Mouse (Mus musculus): ENCODE data around the gene Lypd8. TPM values are rescaled to one million over a fixed set of nuclear protein-coding genes. Genes with fewer than 3 reads are reported as not detected.

Gene Lypd8
- total and polyA plus RNA-seq, 3 experiments: 0.62 TPM; not detected in 2

DNA sequence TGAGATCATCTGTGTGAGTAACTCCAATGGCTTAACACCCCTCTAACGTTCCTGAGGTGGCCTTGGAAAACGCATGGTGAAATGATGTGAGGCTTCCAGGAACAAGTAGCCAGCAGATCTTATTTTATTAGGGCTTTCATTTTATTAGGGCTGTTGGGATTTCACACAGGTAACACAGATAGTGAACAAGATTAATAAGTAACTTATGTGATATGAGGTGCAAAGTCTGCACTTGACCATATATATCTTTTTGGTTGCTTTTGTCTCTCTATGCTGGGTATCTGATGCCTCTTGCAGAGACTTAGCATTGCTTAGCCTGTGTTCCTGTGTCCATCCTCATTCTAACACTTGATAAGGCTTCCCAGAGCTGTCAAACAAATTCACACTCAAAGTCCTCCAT, 1.6 kb upstream of the Lypd8 start:
- DNase-seq: no peak
- H3K27ac ChIP-seq: no peak overlapping the region
- WGBS: 83% methylated on average over 2 of the region's 2 CpGs
- no peaks in the 10 kb centered on the region for H3K79me2 ChIP-seq (replicated peaks; ENCODE audit: control insufficient read depth, insufficient read depth, low read length)
- H3K27me3 ChIP-seq (ENCODE audit: control insufficient read depth, insufficient read depth, low read length): 0 out of 2 replicates have a peak, but pooled peaks cover 1% of the 10 kb centered on the region
- H3K4me3 ChIP-seq: no peak overlapping the region
- intact Hi-C loops (cut with DNase I): no loop called here
- no peaks in the 10 kb centered on the region for H3K36me3 ChIP-seq (ENCODE audit: control insufficient read depth, insufficient read depth, low read length)
- H3K4me1 ChIP-seq (ENCODE audit: control insufficient read depth, insufficient read depth, low read length): no peaks in the 10 kb centered on the region
- no peak for TF ChIP-seq CTCF (IDR thresholded peaks at IDR 0.05)
- no peak for TF ChIP-seq EP300 (IDR thresholded peaks at IDR 0.05; ENCODE audit: insufficient read depth, low read depth, low read length)
- no peak for TF ChIP-seq POLR2A (IDR thresholded peaks at IDR 0.05; ENCODE audit: insufficient read depth, low read depth, low read length)
- H3K9ac ChIP-seq (ENCODE audit: low read depth, low read length): no peak overlapping the region

DNA sequence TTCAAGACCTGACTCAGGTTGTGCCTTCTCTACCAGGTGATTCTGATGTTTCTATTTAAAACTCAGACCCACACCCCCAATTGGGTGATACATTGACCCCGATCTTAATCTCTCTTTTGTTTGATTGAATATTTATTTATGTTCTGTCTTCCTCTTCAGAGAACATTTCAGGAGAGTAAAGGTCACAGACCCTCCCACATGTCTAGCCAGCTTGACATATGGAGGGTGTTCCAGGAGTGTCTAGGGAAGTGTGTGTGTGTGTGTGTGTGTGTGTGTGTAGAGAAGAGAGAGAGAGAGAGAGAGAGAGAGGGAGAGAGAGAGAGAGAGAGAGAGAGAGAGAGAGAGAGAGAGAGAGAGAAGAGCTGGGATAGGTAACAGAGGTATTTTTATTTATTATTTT, 1.2 kb upstream of the Lypd8 start:
- 55% methylated on average over 1 of the region's 1 CpGs for WGBS
- no peak for DNase-seq
- no peak overlapping the region for H3K9ac ChIP-seq (ENCODE audit: low read depth, low read length)
- H3K36me3 ChIP-seq (ENCODE audit: control insufficient read depth, insufficient read depth, low read length): no peaks in the 10 kb centered on the region
- H3K4me3 ChIP-seq: no peak overlapping the region
- H3K79me2 ChIP-seq (replicated peaks; ENCODE audit: control insufficient read depth, insufficient read depth, low read length): no peaks in the 10 kb centered on the region
- intact Hi-C loops (cut with DNase I): no loop called here
- no peaks in the 10 kb centered on the region for H3K4me1 ChIP-seq (ENCODE audit: control insufficient read depth, insufficient read depth, low read length)
- H3K27me3 ChIP-seq (ENCODE audit: control insufficient read depth, insufficient read depth, low read length): 0 out of 2 replicates have a peak, but pooled peaks cover 1% of the 10 kb centered on the region
- TF ChIP-seq EP300 (IDR thresholded peaks at IDR 0.05; ENCODE audit: insufficient read depth, low read depth, low read length) (no peak), CTCF (IDR thresholded peaks at IDR 0.05) (no peak), POLR2A (IDR thresholded peaks at IDR 0.05; ENCODE audit: insufficient read depth, low read depth, low read length) (no peak)
- no peak overlapping the region for H3K27ac ChIP-seq

DNA sequence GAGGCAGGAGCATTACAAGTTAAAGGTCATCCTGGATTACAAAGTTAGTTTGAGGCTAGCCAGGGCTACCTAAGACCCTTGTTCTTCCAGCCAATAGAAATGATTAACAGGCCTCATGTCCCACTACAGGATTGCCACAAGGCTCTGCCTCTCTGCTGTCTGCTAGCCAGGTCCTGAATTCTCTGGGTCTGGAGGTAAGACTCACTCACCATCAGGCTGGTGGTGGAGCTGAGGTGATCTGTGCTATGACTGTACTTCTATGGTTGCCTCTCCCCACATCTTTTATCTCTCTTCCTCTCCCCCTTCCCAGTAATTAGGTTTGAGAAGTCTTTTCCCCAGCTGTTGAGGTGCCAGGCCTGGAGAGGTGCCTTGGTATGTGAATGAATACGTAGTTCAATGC, 673 bp downstream of the Lypd8 start:
- no peaks in the 10 kb centered on the region for H3K4me1 ChIP-seq (ENCODE audit: control insufficient read depth, insufficient read depth, low read length)
- H3K9ac ChIP-seq (ENCODE audit: low read depth, low read length): no peak overlapping the region
- no peak for TF ChIP-seq CTCF (IDR thresholded peaks at IDR 0.05)
- TF ChIP-seq POLR2A (IDR thresholded peaks at IDR 0.05; ENCODE audit: insufficient read depth, low read depth, low read length): no peak
- TF ChIP-seq EP300 (IDR thresholded peaks at IDR 0.05; ENCODE audit: insufficient read depth, low read depth, low read length): no peak
- intact Hi-C loops (cut with DNase I): no loop called here
- WGBS: 93% methylated on average over 1 of the region's 1 CpGs
- no peak overlapping the region for H3K27ac ChIP-seq
- 0 out of 2 replicates have a peak, but pooled peaks cover 1% of the 10 kb centered on the region for H3K27me3 ChIP-seq (ENCODE audit: control insufficient read depth, insufficient read depth, low read length)
- no peaks in the 10 kb centered on the region for H3K79me2 ChIP-seq (replicated peaks; ENCODE audit: control insufficient read depth, insufficient read depth, low read length)
- H3K4me3 ChIP-seq: no peak overlapping the region
- no peaks in the 10 kb centered on the region for H3K36me3 ChIP-seq (ENCODE audit: control insufficient read depth, insufficient read depth, low read length)
- DNase-seq: no peak

DNA sequence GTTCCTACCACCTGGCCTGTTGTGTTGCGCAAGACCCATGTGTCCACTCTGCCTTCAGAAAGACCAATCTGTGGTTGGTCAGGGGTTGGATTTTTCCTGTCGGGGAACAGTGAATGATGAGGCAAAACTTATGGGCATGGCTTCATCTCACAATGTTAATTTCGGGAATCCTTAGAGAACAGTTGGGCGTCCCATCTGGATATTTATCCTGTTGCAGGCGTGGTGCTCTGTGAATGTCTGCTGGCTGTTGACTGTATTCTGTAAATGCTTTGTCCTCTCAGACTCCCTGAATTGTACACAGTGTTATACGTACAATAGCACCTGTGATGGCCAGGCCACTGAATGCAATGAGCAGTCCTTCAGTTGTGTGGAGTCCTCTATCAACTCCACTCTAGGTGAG, 3.6 kb downstream of the Lypd8 start:
- H3K4me3 ChIP-seq: no peak overlapping the region
- H3K27me3 ChIP-seq (ENCODE audit: control insufficient read depth, insufficient read depth, low read length): no peaks in the 10 kb centered on the region
- H3K4me1 ChIP-seq (ENCODE audit: control insufficient read depth, insufficient read depth, low read length): no peaks in the 10 kb centered on the region
- intact Hi-C loops (cut with DNase I): no loop called here
- H3K36me3 ChIP-seq (ENCODE audit: control insufficient read depth, insufficient read depth, low read length): no peaks in the 10 kb centered on the region
- 95% methylated on average over 6 of the region's 6 CpGs for WGBS
- no peak overlapping the region for H3K27ac ChIP-seq
- TF ChIP-seq CTCF (IDR thresholded peaks at IDR 0.05) (no peak), POLR2A (IDR thresholded peaks at IDR 0.05; ENCODE audit: insufficient read depth, low read depth, low read length) (no peak), EP300 (IDR thresholded peaks at IDR 0.05; ENCODE audit: insufficient read depth, low read depth, low read length) (no peak)
- no peak overlapping the region for H3K9ac ChIP-seq (ENCODE audit: low read depth, low read length)
- DNase-seq: no peak
- H3K79me2 ChIP-seq (replicated peaks; ENCODE audit: control insufficient read depth, insufficient read depth, low read length): no peaks in the 10 kb centered on the region

DNA sequence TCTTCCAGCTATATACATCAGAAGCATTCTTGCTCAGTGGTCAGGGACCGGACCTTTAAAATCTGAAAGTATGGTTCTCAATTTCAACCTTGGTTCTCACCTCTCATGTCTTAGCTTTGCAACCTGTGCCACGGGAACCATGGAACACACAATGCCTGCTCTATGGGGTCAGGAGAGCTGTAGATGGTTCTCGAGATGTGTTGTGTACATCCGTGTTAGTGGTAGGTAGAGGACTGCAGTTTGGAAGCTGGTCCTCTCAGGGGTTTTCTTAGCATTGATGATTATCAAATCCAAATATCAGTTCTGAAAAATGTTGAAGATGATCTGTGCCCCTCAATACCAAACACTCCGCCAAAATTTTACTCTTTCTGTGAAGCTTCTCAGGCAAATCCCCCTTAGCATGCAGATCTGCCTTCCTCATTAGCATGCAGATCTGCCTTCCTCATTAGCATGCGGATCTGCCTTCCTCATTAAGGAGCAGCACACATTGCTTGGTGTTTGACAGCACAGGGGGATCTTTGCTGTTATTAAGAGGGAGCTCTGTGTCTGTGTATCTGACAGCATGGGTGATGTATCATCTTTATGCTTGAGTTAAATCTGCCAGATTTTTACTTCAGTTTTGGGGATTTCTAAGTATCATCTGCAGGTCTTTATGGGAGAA, 21.3 kb downstream of the Lypd8 start:
- Histone ChIP-seq H3K79me2 (replicated peaks; ENCODE audit: control insufficient read depth, insufficient read depth, low read length) (no peaks in the 10 kb centered on the region), H3K27ac (no peak overlapping the region), H3K27me3 (ENCODE audit: control insufficient read depth, insufficient read depth, low read length) (no peaks in the 10 kb centered on the region), H3K4me3 (no peak overlapping the region), H3K4me1 (ENCODE audit: control insufficient read depth, insufficient read depth, low read length) (no peaks in the 10 kb centered on the region), H3K9ac (ENCODE audit: low read depth, low read length) (no peak overlapping the region), H3K36me3 (ENCODE audit: control insufficient read depth, insufficient read depth, low read length) (no peaks in the 10 kb centered on the region)
- TF ChIP-seq POLR2A (IDR thresholded peaks at IDR 0.05; ENCODE audit: insufficient read depth, low read depth, low read length) (no peak), CTCF (IDR thresholded peaks at IDR 0.05) (no peak), EP300 (IDR thresholded peaks at IDR 0.05; ENCODE audit: insufficient read depth, low read depth, low read length) (no peak)
- no peak for DNase-seq
- intact Hi-C loops (cut with DNase I): loop anchor here (5.0 kb wide), 1 partner anchor 187 kb away; no protein-coding TSS in a partner anchor
- WGBS: 63% methylated on average over 6 of the region's 6 CpGs

DNA sequence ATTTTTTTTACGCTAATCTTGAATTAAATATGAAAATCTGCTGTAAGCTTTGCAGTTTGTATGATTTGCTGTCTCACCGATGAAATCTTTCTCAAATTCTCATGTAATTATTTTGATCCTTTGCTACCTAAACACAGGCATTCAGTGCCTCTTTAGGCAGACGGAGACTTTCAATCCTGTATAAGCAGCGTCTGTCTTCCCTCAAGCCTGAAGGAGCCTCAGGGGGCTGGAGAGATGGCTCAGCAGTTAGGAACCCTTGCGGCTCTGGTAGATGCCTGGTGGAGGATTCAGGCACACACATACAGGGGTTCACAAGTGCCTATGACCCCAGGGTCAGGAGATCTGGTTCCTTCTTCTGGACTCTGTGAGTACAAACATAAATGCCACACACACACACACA, 21.8 kb downstream of the Lypd8 start:
- Histone ChIP-seq H3K36me3 (ENCODE audit: control insufficient read depth, insufficient read depth, low read length) (no peaks in the 10 kb centered on the region), H3K27ac (no peak overlapping the region), H3K79me2 (replicated peaks; ENCODE audit: control insufficient read depth, insufficient read depth, low read length) (no peaks in the 10 kb centered on the region), H3K27me3 (ENCODE audit: control insufficient read depth, insufficient read depth, low read length) (no peaks in the 10 kb centered on the region), H3K9ac (ENCODE audit: low read depth, low read length) (no peak overlapping the region), H3K4me3 (no peak overlapping the region), H3K4me1 (ENCODE audit: control insufficient read depth, insufficient read depth, low read length) (no peaks in the 10 kb centered on the region)
- intact Hi-C loops (cut with DNase I): loop anchor here (5.0 kb wide), 1 partner anchor 187 kb away; no protein-coding TSS in a partner anchor
- no peak for TF ChIP-seq EP300 (IDR thresholded peaks at IDR 0.05; ENCODE audit: insufficient read depth, low read depth, low read length)
- TF ChIP-seq CTCF (IDR thresholded peaks at IDR 0.05): no peak
- TF ChIP-seq POLR2A (IDR thresholded peaks at IDR 0.05; ENCODE audit: insufficient read depth, low read depth, low read length): no peak
- WGBS: 65% methylated on average over 5 of the region's 5 CpGs
- no peak for DNase-seq

All from heart, adult 2 months (tissue).